Mouse (Mus musculus) cerebellum, adult 18-20 months (tissue): ENCODE data around the gene Fkrp.

Source experiments
- DNase-seq, 2 experiments: peaks; one replicate each; pipeline ENCODE4 v3.0.0; 2021

The Fkrp gene

DNA sequence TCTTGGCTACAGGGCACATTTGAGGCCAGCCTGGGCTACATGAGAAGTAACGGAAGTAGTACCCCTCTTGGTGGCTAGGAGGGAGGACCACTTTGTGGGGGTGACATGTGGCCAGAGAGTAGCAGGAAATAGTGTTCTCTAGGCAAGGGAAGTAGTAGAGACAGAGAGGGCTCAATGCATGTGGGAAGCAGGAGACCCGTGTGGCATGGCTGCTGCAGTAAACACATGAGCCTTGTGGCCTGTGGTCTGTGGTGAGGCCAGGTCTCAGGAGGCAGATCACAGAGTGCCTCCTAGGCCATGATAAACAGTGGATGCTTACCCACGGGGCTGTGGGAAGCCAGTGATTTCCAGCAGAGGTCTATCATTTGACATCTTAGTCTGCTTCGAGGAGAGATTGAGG is 10.7 kb upstream of the Fkrp start:
- DNase-seq: no peak

DNA sequence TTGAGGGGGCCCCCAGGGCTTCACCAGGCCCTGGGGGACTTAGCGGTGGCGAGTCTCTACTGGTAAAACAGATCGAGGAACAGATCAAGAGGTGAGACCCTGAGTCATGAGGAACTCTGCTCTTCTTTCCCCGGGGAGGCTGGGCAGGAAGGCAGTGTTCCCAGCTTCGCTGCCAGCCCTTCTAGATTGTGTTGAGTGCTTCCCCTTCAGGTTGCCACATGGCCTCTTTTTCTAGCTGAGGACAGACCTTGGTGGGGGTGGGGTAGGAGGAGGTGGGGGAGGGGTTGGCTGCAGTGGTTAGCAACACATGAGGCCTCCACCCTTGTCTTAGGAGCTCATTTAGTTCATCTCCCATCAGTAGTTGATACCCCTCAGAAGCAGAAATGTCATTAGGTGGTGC is 10.0 kb upstream of the Fkrp start:
- DNase-seq: no peak

DNA sequence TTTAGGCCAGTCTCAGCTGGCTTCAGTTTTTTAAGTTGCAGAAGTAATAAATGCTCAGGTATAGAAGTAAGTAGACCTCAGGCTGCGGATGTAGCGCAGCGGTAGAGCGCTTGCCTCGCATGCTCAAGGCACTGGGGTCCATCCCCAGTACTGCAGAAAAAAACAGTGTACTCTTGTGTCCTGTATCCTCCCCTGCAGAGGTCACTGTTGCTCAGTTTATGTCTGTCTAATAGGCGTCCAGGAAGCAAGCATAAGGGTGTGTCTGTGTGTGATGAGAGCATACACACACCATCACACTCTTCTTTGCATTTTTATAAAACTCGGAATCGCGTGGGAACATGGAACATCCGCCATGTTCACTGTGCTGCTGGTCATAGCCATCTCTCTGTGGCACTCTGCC is 9.3 kb upstream of the Fkrp start:
- no peak for DNase-seq

DNA sequence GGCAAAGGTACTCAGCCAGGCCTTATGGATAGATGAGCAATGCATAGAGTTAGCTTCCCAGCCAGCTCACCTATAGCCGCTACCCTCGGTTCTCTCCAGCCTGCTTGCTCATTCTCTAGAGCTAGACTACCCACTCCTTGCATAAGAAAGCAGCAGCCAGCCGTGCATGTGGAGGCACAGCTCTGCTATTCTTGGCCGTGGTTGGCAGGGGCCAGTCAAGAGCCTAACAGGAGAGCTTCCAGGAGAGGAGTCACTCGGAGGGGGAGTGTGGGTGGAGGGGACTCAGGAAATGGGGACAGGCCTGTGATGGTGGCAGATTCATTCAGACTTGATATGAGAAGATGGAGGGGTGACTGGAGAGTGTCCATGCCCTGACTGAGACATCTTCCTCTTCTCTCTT is 7.2 kb upstream of the Fkrp start:
- DNase-seq: peak; percentile 46 to 52

GRCm38 (mm10) chr7:16821669-16822101 is 5.2 kb upstream of the Fkrp start:
- DNase-seq: peak; percentile 57 to 61

DNA sequence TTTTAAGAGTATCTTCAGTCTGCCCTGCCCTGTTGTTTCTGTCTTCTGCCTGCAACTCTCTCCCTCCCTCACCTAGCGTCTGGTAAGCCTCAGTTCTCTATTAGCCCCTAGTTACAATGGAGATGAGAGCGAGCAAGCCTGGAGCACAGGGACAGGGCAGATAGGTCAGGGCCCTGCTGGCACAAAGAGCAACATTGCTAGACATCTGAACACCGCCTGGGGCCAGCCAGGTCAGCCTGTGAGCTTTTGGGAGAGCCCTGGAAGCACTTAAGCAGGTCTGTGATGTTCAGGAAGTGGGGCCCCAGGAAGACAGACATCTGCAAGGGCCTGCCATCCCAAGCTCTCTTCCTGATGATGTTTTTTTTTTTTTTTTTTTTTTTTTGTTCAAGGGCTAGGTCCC is 4.6 kb upstream of the Fkrp start:
- DNase-seq: no peak

- no peak for DNase-seq
These were observed 3.8 kb upstream of the Fkrp start for GRCm38 (mm10) chr7:16820271-16820763.

GRCm38 (mm10) chr7:16819794-16820193 is 3.3 kb upstream of the Fkrp start:
- no peak for DNase-seq

GRCm38 (mm10) chr7:16817693-16818092 is 1.2 kb upstream of the Fkrp start:
- no peak for DNase-seq

- peak; percentile 74 to 89 for DNase-seq
These were observed 456 bp downstream of the Fkrp start for GRCm38 (mm10) chr7:16816078-16816474.

DNA sequence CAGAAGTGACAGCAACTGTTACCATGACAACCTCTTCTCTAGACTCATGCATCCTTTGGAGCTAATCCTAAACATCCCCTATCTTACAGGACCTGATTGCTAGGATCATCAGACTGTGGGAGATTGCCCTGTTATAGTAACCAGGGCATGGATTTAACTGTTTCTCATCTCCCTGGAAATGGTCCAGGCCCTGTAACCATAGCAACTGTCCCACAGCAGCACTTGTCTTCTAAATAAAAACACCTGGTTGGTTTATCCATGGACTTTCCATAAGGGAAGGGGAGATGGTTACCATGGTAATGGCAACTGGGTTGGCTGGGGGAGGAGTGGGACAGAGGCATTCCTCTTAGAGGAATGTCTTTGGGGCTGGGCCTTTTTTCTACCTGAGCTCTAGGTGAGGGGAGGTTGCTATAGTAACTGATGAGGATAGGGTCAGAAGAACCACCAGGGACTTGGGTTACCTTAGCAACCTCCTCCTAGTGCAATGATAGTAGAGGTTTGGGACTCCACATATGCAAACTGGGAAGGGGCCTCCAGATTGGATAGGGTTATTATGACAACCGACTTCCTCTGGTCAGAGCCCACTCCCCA is 1.1 kb downstream of the Fkrp start, which contains the start of gene Strn4:
Gene Strn4 (plus strand): TSS at position 539 of the 591 bp plus-strand sequence.
- no peak for DNase-seq

DNA sequence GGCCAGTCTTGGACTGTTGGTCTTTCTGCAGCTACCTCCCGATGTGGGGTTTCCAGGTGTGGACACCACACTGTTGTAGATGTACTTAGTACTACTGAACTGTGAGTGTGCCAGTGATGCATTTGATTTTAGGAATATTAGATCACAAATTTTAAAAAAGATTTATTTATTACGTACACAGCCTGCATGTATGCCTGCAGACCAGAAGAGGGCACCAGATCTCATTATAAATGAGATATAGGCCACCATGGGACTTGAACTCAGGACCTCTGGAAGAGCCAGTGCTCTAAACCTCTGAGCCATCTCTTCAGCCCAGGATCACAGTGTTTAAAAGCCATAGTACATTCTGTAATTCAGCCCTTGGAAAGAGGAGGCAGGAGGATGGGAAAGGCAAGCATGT is 4.0 kb downstream of the Fkrp start:
- no peak for DNase-seq

GRCm38 (mm10) chr7:16811649-16812070 is 4.9 kb downstream of the Fkrp start:
- no peak for DNase-seq

GRCm38 (mm10) chr7:16810920-16811648 is 5.4 kb downstream of the Fkrp start:
- peak; percentile 54 to 69 for DNase-seq

DNA sequence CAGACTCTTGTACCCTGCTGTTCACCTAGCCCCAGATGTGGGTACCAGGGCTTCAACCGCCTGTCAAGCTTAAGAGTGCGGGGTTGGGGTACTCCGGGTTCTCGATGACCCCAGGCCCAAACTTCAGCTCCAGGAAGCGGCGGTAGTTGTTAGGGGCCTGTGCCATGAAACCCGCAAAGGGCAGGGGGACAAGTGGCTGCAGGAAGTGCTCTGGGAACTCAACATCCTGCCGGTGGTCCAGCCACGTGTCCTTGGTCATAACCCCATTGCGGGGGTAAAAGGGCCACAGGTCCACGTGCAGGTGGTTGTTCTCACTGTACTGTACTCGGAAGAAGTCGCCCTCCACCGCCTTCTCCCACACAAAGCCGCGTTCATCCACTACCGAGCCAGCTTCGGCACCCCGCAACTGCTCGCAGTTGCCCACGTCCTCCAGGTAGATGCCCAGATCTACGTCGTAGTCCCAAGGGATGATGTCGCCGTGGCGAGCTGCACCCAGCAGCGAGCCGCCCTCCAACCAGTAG is 6.1 kb downstream of the Fkrp start:
- DNase-seq: no peak

- DNase-seq: peak; percentile 83
These were observed 6.8 kb downstream of the Fkrp start for GRCm38 (mm10) chr7:16809739-16810138.

DNA sequence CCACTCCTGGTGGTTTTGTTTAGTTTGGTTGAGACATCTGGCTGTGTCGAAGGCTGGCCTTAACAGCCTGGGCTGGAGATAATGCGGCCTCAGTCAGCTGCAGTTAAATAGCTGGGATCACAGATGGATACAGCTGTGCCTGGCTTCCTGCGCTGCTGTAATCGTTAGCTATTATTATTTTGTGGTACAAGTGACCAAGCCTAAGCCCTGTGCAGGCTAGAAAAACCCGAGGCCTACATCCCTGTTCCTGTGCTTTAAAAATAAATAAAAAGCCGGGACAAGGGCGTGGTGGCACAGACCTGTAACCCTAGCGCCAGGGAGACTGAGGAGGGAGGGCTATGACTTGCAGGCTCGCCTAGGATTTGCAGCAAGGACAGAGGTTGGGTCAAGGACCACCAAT is 7.9 kb downstream of the Fkrp start:
- DNase-seq: no peak

DNA sequence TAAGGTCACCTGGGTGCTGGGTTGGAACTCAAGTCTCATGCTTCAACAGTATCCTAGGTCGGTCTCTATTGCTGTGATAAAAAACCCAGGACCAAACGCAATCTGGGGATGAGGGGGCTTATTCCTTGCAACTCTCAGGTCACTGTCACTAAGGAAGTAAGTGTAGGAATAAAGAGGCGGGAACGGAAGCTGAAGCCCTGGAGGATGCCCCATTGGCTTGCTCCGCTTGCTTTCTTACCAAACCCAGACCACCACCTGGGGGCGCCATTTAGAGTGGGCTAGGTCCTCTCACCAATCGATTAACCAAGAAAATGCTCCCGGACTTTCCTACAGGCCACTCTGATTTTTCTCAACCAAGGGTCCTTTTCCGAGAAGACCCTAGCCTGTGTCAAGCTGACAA is 8.6 kb downstream of the Fkrp start:
- DNase-seq: no peak

GRCm38 (mm10) chr7:16804409-16805028 is 12.0 kb downstream of the Fkrp start:
- DNase-seq: peak in 1 of 2 experiments; percentile 21

GRCm38 (mm10) chr7:16794886-16795285 is 21.6 kb downstream of the Fkrp start:
- no peak for DNase-seq

DNA sequence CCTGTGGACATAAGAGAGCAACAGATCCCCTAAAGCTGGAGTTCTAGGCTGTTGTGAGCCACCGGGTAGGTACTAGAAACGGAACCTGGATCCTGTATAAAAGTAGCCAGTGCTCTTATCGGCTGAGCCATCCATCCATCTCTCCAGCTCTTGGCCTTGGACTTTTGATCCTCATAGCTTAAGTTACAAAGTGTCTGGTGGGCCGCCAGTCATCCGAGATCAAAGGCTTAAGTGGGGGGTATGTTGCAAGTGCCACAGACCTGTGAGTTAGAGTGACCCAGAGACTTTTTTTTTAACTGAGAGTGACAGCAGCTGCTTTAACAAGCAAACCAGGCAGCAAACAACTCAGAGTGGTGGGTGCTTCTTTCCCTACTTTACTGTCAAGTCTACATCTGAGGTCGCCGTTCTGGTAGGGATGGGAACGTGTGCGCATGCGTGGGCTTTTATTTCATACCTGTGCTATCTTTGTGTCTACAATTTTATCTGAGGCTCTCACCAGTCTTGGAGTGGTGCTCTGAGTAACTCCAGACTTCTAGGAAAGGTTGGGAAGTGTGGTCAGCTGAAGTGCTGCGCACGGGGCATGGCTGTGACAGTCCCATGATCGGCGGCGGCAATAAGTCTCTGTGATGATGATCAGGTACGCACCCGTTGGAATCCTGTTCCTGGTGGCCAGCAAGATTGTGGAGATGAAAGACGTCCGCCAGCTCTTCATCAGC is 23.4 kb downstream of the Fkrp start:
- DNase-seq: no peak

DNA sequence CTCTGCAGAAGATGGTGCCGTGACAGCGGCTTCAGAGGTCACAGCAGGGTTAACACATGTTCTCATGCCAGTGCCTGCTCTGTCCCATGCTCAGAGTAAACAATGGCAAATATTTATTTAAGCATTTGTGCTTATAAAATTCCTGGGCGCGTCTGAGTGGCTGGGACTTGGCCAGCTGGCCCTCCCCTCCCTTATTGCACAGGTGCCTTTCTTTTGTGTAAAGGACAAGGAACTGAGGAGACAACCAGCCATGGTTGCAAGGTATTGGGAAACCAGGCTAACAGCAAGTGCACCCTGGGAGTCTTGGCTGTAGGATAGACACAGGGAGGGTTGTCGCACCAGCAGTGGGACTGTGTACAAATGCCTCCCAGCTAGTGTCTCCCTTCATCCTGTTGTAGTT is 24.2 kb downstream of the Fkrp start:
- no peak for DNase-seq

GRCm38 (mm10) chr7:16785541-16786083 is 30.9 kb downstream of the Fkrp start:
- DNase-seq: no peak
